Mouse (Mus musculus): ENCODE measurements around the gene Myog.

- TF ChIP-seq POLR2A (IDR thresholded peaks at IDR 0.05; ENCODE audit: borderline replicate concordance, insufficient read depth, low read length) (no peak), CTCF (IDR thresholded peaks at IDR 0.05; ENCODE audit: borderline replicate concordance, insufficient read depth, low read depth, low read length) (no peak)
Measured at GRCm38 (mm10) chr1:134339162-134339561, 49.4 kb downstream of the Myog start.
